Mouse (Mus musculus) thymus, adult 2 months (tissue): ENCODE results near the gene Slc27a3.

Source experiments
- CTCF ChIP-seq: fragments of 200-500 bp; IDR thresholded peaks from 2 replicates; pipeline ENCODE4 v1.5.1; 2012; ENCODE audit warnings: mild to moderate bottlenecking, control low read depth, low read length, moderate library complexity, borderline replicate concordance; ENCODE audit not compliant: control insufficient read depth, poor library complexity, insufficient read depth; ENCODE audit errors: extremely low read depth
- POLR2A ChIP-seq: fragments of 200-500 bp; IDR thresholded peaks from 2 replicates; pipeline ENCODE4 v1.6.1; 2012; ENCODE audit warnings: mild to moderate bottlenecking, low read length, control low read depth, moderate library complexity; ENCODE audit not compliant: control insufficient read depth, poor library complexity, insufficient read depth; ENCODE audit errors: extremely low read depth

DNA sequence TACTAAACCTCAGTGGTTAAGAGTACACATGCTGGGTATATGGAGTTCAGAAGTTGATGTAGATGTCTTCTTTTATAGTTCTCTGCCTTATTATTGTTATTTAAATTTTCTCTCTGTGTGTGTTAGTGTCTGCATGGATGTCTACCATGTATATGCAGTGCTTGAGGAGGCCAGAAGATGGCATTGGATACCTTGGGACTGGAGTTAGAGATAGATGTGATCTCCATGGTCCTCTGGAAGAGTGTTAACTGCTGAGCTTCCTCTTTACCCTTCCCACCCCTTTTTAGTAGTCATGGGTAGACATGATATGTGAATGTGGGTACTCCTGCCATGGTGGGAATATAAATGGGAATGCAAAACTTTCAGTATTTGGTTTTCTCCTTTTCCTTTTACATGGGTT, 54.2 kb downstream of the Slc27a3 start:
- TF ChIP-seq POLR2A, result no peak
- no peak for TF ChIP-seq CTCF
